Mouse (Mus musculus) adrenal gland, postnatal 25 days (tissue): ENCODE measurements at regions not wholly inside any gene's neighbourhood (a gene's known extent, or its start where the extent isn't known, plus 50 kb on each side); places are given as distances from the start of the nearest gene placed in this dataset.

Source experiments
- DNase-seq: peaks from one replicate; pipeline ENCODE4 v3.0.0; 2021; ENCODE audit warnings: mixed read lengths

DNA sequence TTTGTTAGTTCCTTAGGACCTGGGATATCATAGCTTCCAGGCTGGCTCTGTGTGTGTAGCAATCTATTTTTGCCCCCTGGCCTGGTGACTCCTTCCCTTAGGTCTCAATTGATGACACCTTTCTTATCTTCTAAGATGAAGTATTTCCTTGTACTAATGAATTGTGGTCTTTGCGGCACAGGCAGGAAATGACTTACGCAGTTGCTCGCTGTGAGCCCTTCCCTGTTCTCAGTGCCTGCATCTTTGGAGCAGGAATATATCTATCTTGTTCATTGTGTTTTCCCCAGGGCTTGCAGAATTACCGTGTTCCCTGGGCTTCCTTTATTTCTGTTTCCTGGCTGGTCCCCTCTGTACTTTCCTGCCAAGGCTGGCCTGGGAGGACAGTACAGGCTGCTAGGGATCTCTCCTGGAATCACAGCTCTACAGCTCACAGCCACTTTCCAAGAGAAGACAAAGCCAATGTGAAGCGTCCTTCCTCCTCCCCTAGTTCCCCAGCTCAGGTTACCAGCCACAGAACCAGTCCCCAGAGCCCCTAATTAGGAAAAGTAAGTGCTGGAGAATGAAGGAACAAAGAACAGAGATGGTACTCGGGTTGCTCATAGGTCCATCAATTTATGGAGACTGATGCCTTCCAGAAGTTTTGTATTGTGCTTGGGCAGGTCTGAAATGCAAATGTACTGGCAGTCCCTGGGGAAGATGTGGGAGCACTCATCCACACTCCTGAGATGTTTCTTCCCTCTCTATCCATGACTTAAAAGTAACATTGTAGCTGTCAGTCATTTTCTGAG lies 119.2 kb upstream of the Eef2kmt start:
- no peak for DNase-seq

DNA sequence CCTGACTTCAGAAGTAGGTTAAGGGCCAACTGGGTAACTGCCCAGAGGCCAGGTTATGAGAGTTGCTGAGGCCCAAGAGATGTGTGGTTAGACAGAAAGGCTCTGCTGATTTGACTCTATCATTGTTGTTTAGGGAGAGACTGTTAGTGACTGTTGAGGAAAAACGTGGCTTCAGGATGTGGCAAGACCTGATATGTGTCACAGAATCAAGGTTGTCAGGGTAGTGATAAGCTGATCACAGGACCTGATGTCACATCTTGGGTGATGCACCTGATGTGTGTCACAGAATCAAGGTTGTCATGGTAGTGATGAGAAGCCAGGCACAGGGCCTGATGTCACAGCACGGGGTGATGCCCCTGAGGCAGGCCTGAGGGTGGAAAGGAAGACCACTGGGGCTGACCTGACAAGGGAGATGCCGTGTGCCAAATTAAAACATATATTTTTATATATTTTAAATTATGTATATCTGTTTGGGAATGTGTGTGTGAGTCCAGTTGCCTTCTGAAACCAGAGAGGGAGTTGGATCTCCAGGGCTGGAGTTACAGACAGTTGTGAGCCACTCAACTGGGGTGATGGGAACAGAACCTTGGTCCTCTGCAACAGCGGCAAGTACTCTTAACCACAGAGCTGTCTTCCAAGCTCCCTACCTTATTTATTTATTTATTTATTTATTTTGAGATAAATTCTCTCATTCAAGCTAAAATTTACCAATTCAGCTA lies 115.6 kb upstream of the Eef2kmt start:
- no peak for DNase-seq

GRCm38 (mm10) chr16:5370496-5370895 lies 114.7 kb upstream of the Eef2kmt start:
- DNase-seq, result no peak

DNA sequence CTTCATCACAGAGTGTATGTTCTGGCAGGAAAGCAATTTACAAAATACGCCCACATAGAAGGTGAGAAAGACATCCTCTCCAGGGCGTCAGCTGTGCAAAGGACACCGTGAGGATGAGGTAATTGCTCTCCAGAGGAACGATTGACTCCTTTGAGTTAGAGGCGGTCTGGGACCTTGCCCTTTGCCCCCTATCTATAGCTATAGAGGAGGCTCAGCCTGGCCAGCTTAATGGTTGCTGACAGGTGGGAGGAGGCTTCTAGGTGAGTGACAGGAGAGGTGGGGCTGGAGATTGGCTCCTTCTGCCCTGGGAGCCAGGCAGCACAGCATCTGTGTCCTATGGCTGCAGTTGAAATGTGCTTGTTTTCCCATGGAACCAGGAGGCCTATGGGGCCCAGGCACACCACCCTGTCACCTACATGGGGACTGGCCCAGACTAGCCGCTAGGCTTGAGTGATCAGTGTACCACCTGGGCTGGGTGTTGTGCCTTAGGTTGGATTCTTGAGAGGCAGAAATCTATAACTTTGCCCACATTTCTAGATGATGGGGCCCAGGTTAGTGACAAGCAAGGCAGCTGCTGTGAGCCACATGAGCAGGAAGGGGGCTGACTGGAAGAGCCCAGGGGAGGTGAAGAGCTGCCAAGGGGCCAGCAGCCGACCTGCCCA lies 113.2 kb upstream of the Eef2kmt start:
- DNase-seq, result no peak

DNA sequence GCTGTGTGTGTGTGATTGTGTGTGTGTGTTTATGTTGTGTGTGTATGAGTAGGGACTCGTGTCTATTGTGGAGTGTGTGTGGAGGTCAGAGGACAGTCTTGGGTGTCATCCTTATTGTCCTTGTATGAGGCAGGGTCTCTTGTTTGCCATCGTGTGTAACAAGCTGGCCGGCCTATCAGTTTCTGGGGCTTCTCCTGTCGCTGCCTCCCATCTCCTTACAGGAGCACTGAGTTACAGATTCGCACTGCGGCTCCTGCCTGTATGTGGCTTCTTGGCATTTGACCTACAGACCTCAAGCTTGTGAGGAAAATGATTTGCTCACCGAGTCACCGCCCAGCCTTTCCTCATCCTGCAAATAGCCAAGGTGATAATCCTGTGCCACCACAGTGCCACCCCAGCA lies 112.6 kb upstream of the Eef2kmt start:
- DNase-seq, result no peak

DNA sequence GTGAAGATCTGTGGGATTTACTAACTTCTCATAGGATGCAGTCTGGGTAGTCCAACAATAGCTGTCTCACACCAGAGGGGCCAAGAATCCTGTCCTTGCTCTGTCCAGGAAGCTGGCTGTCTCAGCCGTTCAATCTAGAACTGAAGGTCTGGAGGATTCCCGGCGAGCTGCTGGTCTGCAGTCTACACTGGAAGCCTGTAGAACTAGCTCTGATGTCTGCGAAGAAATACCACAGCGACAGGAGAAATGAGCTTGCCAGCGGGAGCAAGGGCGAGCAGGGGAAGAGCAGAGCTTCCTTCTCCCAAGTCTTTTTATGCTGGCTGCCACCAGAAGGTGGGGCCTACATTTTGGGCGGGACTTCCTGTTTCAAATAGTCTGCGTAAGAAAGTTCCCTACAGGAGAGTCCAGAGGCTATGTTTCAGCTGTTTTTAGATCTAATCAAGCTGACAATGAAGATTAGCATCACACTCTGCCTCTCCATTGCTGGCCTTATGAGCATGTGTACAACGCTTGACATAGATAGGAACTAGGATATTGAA lies 111.9 kb upstream of the Eef2kmt start:
- DNase-seq, result no peak

DNA sequence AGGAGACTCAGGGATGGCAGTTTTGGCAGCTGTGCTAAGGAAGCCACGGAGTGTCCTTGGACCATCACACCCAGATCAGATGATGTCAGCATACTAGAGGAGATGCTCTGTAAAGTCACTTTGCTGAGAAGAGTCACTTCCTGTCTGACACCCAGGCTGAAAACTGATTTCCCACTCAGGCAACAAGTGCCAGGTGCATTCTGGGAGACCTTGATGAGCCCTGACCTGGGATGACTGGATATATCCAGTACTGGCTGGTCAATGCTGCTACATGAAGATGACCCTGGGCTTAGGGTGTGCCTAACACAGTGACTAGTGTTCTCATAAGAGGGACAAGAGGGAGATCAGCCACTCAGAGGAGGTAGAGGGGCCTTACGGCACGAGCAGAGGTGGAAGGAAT lies 110.2 kb upstream of the Eef2kmt start:
- DNase-seq, result no peak

GRCm38 (mm10) chr16:5363007-5363570 lies 107.3 kb upstream of the Eef2kmt start:
- no peak for DNase-seq

- no peak for DNase-seq
Measured at GRCm38 (mm10) chr16:5359193-5359592, 103.4 kb upstream of the Eef2kmt start.

GRCm38 (mm10) chr16:5353881-5354280 lies 98.1 kb upstream of the Eef2kmt start:
- peak; percentile 24 for DNase-seq

DNA sequence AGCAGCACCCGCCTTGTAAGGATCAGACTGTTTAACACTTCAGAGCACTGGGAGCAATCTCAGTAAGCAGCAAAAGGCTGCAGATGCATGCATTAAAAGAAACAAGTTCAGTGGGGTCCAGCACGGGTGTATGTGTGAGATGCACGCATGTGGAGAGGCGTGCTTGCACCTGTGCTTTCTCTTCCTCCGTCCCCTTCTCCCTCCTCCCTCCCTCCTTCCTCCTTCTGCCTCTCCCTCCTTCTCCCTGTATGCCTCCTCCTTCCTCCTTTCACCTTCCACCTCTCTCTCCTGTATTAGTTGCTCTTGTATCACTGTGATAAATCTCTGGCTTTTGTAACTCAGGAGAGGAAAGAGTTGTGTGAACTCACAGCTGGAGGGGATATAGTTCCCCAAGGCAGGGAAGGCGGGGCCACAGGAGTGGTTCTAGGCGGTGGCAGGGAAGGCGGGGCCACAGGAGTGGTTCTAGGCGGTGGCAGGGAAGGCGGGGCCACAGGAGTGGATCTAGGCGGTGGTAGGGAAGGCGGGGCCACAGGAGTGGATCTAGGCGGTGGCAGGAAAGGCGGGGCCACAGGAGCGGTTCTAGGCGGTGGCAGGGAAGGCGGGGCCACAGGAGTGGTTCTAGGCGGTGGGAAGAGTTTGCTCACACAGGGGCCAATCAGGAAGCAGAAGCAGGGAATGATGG lies 96.2 kb upstream of the Eef2kmt start:
- no peak for DNase-seq

DNA sequence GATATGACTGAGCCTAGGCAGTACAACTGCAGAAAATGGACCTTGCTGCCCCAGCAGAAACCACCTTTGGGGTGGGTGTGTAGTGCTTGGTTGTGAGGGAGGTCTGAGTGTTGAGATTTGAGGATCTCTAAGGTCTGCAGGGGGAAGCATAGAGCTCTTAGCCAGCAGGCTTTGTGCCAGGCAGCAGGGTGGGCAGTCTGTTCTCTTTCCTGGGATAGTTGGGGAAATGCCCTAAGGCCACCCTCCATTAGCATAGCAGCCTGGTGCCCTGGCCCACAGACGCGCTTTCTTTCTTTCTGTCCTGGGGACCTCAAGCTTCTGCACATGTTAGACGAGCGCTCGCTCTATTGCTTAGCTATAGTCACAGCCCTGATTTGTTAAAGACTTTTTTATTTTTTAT lies 91.4 kb upstream of the Eef2kmt start:
- DNase-seq, result no peak

GRCm38 (mm10) chr16:5342326-5342725 lies 86.5 kb upstream of the Eef2kmt start:
- DNase-seq, result no peak

GRCm38 (mm10) chr16:5316271-5316670 lies 60.5 kb upstream of the Eef2kmt start:
- DNase-seq, result no peak

DNA sequence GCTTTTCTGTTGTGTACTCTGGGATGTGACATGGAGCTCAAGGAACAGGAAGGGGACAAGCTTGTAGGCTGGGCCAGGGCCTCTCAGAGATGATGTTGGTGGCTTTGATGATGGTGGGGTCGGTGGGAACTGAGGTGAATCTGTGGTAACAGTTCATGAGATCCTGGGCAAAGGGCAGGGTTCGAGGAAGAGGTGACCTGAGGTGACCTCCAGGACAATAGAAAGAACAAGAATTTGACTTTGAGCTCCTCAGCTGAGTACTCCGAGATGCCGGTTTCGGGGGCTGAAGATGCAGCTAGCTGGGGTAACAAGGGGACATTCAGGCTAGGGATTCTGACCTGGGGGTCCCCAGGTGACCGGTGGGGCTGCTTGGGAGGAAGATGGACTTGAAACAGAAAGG lies 57.5 kb upstream of the Eef2kmt start:
- no peak for DNase-seq

- no peak for DNase-seq
Measured at GRCm38 (mm10) chr16:5311456-5311855, 55.7 kb upstream of the Eef2kmt start.

GRCm38 (mm10) chr16:5310736-5311135 lies 55.0 kb upstream of the Eef2kmt start:
- DNase-seq, result no peak

GRCm38 (mm10) chr16:5307761-5308160 lies 52.0 kb upstream of the Eef2kmt start:
- no peak for DNase-seq

DNA sequence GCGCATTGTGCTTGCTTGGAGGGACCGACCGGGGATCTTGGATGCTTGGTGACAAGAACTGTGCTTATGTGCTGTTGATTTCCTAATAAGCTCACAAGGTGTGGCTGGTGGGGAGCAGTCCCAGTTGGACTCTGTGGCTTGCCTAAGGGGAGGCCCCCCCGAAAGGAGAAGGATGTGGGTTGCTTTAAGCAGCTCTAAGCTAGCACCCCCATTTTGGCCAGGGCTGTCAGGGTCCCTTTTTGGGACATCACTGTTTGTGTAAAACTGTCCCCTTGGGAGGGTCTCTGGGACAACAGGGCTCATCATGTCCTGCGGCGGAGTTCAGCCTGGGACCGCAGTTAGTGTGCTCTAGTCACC lies 51.4 kb upstream of the Eef2kmt start:
- no peak for DNase-seq

DNA sequence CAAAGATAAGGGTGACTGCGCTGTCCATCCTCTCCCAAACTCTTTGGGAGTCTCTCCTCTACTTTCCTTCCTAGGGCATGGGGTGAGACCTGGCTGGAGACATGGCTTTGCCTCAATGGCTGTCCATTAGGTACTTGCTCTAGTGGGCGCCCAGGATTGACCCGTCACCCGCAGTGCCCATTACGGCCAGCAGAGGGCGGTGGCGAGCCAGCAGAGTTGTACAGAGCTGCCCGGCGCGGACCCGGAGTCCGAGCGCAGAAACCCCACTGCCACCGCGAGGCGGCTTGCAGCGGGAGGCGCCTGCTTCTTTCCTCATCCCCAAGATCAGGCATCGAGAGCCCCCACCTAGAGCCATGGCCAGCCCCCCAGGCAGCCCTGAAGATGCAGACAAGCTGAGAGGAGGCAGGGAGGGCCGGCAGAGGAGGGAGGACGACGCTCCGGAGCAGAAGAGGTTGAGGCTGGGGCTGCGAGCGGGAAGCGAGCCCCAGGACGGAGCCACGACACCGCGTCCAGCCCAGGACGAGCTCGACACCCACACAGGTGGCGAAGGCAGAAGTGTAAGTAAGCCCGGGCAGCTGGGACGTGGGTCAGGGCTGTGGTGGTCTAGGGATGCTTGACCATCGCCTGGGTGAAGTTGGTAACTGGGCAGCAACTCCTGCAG lies 50.9 kb upstream of the Eef2kmt start:
- peak; percentile 94 for DNase-seq
